Comparison of ENCODE assay signal across 28 mouse cellular contexts in the genomic region with DNA sequence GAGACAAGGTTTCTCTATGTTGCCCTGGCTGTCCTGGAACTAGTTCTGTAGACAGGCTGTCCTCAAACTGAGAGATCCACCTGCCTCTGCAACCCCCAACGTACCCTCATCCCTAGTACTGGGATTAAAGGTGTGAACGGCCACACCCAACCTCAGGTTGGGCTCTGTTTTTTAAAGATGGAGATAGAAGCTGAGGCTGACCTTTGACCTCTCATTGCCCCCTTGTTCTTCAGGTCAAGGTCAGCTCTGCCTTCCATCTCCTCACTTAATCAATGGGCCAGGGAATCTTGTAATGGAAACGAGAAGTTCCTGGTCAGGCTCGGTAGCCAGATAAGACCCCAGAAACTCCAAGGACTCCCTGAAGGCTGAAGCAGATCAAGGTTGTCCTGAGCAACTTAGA. TPM values are rescaled to one million over a fixed set of nuclear protein-coding genes. Genes with fewer than 3 reads are reported as not detected.
DNase-seq lines count a peak whose midpoint lies in the region; ATAC-seq lines count a peak whose summit lies in the region.
"Had no signal": no experiment of that assay in that cellular context is flagged by ENCODE, and none has a peak within 500 bp of the region (broad histone marks: within the 10 kb centered on the region; RNA-seq: fewer than 3 reads in every experiment).

No protein-coding gene starts in this region.

- 79% methylated on average over 4 of the region's 4 CpGs for WGBS in hindbrain, embryonic 10.5 days
- 75% methylated on average over 4 of the region's 4 CpGs for WGBS in hindbrain, embryonic 14.5 days

- H3K4me3 ChIP-seq in hindbrain, embryonic 10.5 days = no peak overlapping the region
- no peak overlapping the region for H3K4me3 ChIP-seq in hindbrain, embryonic 14.5 days (replicated peaks; ENCODE audit: low read length)
- H3K4me3 ChIP-seq: embryonic facial prominence, embryonic 13.5 days; embryonic facial prominence, embryonic 15.5 days; erythroblast, embryonic 14.5 days; forebrain, embryonic 10.5 days; forebrain, embryonic 12.5 days had no signal

- H3K36me3 ChIP-seq in hindbrain, embryonic 10.5 days = no peaks in the 10 kb centered on the region
- no peaks in the 10 kb centered on the region for H3K36me3 ChIP-seq in hindbrain, embryonic 14.5 days (replicated peaks; ENCODE audit: control insufficient read depth, insufficient read depth)
- H3K36me3 ChIP-seq: embryonic facial prominence, embryonic 13.5 days; embryonic facial prominence, embryonic 15.5 days; forebrain, embryonic 10.5 days; forebrain, embryonic 12.5 days had no signal

- peaks cover 30% of the 10 kb centered on the region for H3K27me3 ChIP-seq in hindbrain, embryonic 10.5 days (ENCODE audit: insufficient read depth, poor library complexity, severe bottlenecking)
- no peaks in the 10 kb centered on the region for H3K27me3 ChIP-seq in hindbrain, embryonic 14.5 days (ENCODE audit: control insufficient read depth, insufficient read depth, low read length)
- H3K27me3 ChIP-seq: CH12.LX; embryonic facial prominence, embryonic 13.5 days; embryonic facial prominence, embryonic 15.5 days had no signal

- intact Hi-C loops in gastrocnemius, postnatal 14 days (cut with DNase I; ENCODE audit: low total_unique reads) = no loop called here

- no peak for ATAC-seq in hindbrain, embryonic 14.5 days (ENCODE audit: low FRiP score)
- ATAC-seq: activated CD4-positive, CD25-positive, alpha-beta regulatory T cell, adult 4 months; CD4-positive, CD25-positive, alpha-beta regulatory T cell, adult 4 months; forebrain, embryonic 14.5 days; forebrain, embryonic 16.5 days had no signal

- DNase-seq in gastrocnemius, postnatal 14 days = peak; percentile 1
- no peak for DNase-seq in gastrocnemius, postnatal 4 days (ENCODE audit: low spot score in 2 of 2)
- no peak for DNase-seq in hindbrain, embryonic 10.5 days (ENCODE audit: low spot score)
- DNase-seq in hindbrain, embryonic 14.5 days (ENCODE audit: low spot score) = no peak
- DNase-seq in ES-CJ7 (ENCODE audit: low read depth, low spot score) = peak; percentile 81
- DNase-seq in R1 (ENCODE audit: low read depth, low spot score) = peak; percentile 58
- DNase-seq in adrenal gland, adult (ENCODE audit: inconsistent age in 2 of 2, low spot score in 1 of 2) = no peak
- DNase-seq: adrenal gland, adult 2 months; adrenal gland, postnatal 10 days; adrenal gland, postnatal 25 days; cerebellum, adult 11 months; cerebellum, adult 18-20 months; cerebellum, adult 8-10 months; cerebellum, adult 9-11 months; cerebellum, postnatal 14 days; cerebellum, postnatal 36 days; embryo, embryonic 11 days had no signal

- peak overlapping the region; percentile 83 for H3K27ac ChIP-seq in hindbrain, embryonic 10.5 days
- no peak overlapping the region for H3K27ac ChIP-seq in hindbrain, embryonic 14.5 days
- H3K27ac ChIP-seq: embryonic facial prominence, embryonic 13.5 days; embryonic facial prominence, embryonic 15.5 days; forebrain, embryonic 12.5 days had no signal

- no peak overlapping the region for H3K9ac ChIP-seq in hindbrain, embryonic 14.5 days
- H3K9ac ChIP-seq: embryonic facial prominence, embryonic 13.5 days; embryonic facial prominence, embryonic 15.5 days had no signal

- peaks cover 44% of the 10 kb centered on the region for H3K4me1 ChIP-seq in hindbrain, embryonic 10.5 days (replicated peaks)
- H3K4me1 ChIP-seq in hindbrain, embryonic 14.5 days (replicated peaks; ENCODE audit: control insufficient read depth, insufficient read depth, low read length) = no peaks in the 10 kb centered on the region
- H3K4me1 ChIP-seq: embryonic facial prominence, embryonic 13.5 days; embryonic facial prominence, embryonic 15.5 days had no signal

- H3K4me2 ChIP-seq in hindbrain, embryonic 14.5 days (replicated peaks) = no peak overlapping the region
- H3K4me2 ChIP-seq: embryonic facial prominence, embryonic 13.5 days; embryonic facial prominence, embryonic 15.5 days; forebrain, embryonic 12.5 days had no signal

- no peaks in the 10 kb centered on the region for H3K9me3 ChIP-seq in hindbrain, embryonic 10.5 days
- no peaks in the 10 kb centered on the region for H3K9me3 ChIP-seq in hindbrain, embryonic 14.5 days (ENCODE audit: control insufficient read depth, low read length)
- H3K9me3 ChIP-seq: embryonic facial prominence, embryonic 13.5 days; embryonic facial prominence, embryonic 15.5 days; forebrain, embryonic 10.5 days; forebrain, embryonic 12.5 days had no signal

RNA-seq across cellular contexts. Expression of a gene that starts 7.5 kb away (rescaled TPM):
- total RNA-seq in gastrocnemius, postnatal 14 days (2021) = 1 to 10 TPM; 3.2 to 3.5 TPM
- 1 to 10 TPM; 6.3 to 7.0 TPM for total RNA-seq in gastrocnemius, postnatal 4 days (2021)
- 45.3 and 45.5 TPM in 2 replicates for polyA plus RNA-seq in hindbrain, embryonic 10.5 days (2016; fragmentation: Nextera tagmentation; extraction: Ambion mirVana)
- 5.5 and 7.5 TPM in 2 replicates for polyA plus RNA-seq in hindbrain, embryonic 14.5 days (2014; fragmentation: Nextera tagmentation; extraction: Ambion mirVana)
- total RNA-seq: common myeloid progenitor, adult 5-6 weeks had no signal
- polyA plus RNA-seq: activated CD4-positive, CD25-positive, alpha-beta regulatory T cell, adult 4 months; erythroblast, embryonic 14.5 days had no signal

RNA-seq across cellular contexts. Expression of a gene that starts 37.8 kb away (rescaled TPM):
- 10 to 100 TPM; 11.6 to 15.7 TPM for total RNA-seq in gastrocnemius, postnatal 14 days (2021)
- 10 to 100 TPM; 16.2 to 19.5 TPM for total RNA-seq in gastrocnemius, postnatal 4 days (2021)
- 20.1 and 25.1 TPM in 2 replicates for polyA plus RNA-seq in hindbrain, embryonic 10.5 days (2016; fragmentation: Nextera tagmentation; extraction: Ambion mirVana)
- 27.3 and 29.6 TPM in 2 replicates for polyA plus RNA-seq in hindbrain, embryonic 14.5 days (2014; fragmentation: Nextera tagmentation; extraction: Ambion mirVana)

RNA-seq across cellular contexts. Expression of a gene that starts 38.1 kb away (rescaled TPM):
- total RNA-seq in gastrocnemius, postnatal 14 days (2021) = 10 to 100 TPM; 15.3 to 15.6 TPM
- 10 to 100 TPM; 22.6 to 23.3 TPM for total RNA-seq in gastrocnemius, postnatal 4 days (2021)
- polyA plus RNA-seq in hindbrain, embryonic 10.5 days (2016; fragmentation: Nextera tagmentation; extraction: Ambion mirVana) = 137 TPM in 2 replicates
- 110 and 115 TPM in 2 replicates for polyA plus RNA-seq in hindbrain, embryonic 14.5 days (2014; fragmentation: Nextera tagmentation; extraction: Ambion mirVana)

Comparison
In these comparisons a context has a peak if more than half of its experiments do, and no peak if none do; other contexts are left out.
1. DNase-seq: peak in gastrocnemius, postnatal 14 days (single experiment), ES-CJ7 (single experiment) and R1 (single experiment); none in gastrocnemius, postnatal 4 days (0 of 2), hindbrain, embryonic 10.5 days (single experiment), hindbrain, embryonic 14.5 days (single experiment) and adrenal gland, adult (0 of 2).